Mouse (Mus musculus) ES-E14 (cell line): Measurements from ENCODE around the gene Fer.

Source experiments
- CHD2 ChIP-seq: IDR thresholded peaks from 2 replicates; pipeline ENCODE4 v1.6.1; 2014; ENCODE audit warnings: mild to moderate bottlenecking, low read depth, low read length, inconsistent platforms
- MAFK ChIP-seq: IDR thresholded peaks from 2 replicates; pipeline ENCODE4 v1.6.1; 2014; ENCODE audit warnings: mild to moderate bottlenecking, low read depth, low read length, inconsistent platforms; ENCODE audit not compliant: insufficient read depth
- ZC3H11A ChIP-seq: IDR thresholded peaks from 2 replicates; pipeline ENCODE4 v1.6.1; 2012; ENCODE audit warnings: low read depth, mild to moderate bottlenecking, inconsistent platforms, low read length, borderline replicate concordance
- ZNF384 ChIP-seq: IDR thresholded peaks from 2 replicates; pipeline ENCODE4 v1.6.1; 2012; ENCODE audit warnings: low read depth, low read length, inconsistent platforms

- TF ChIP-seq ZNF384, result no peak
- no peak for TF ChIP-seq MAFK
- TF ChIP-seq CHD2, result no peak
- TF ChIP-seq ZC3H11A, result no peak
Observed at GRCm38 (mm10) chr17:64126904-64127303, 264.0 kb downstream of the Fer start.
